ENCODE assay signal across 18 mouse cellular contexts in genomic region chr6:148133536-148133935, GRCm38 (mm10).
"Had no signal": no experiment of that assay in that cellular context is flagged by ENCODE, and none has a peak within 500 bp of the region (broad histone marks: within the 10 kb centered on the region; RNA-seq: fewer than 3 reads in every experiment).

No protein-coding gene starts in this region.

- H3K27ac ChIP-seq: lung, embryonic 15.5 days; macrophage; midbrain, embryonic 13.5 days; midbrain, embryonic 15.5 days; neural tube, embryonic 12.5 days; stomach, embryonic 15.5 days; stomach, postnatal 0 days had no signal

- H3K4me2 ChIP-seq: lung, embryonic 15.5 days; midbrain, embryonic 11.5 days; midbrain, embryonic 13.5 days; midbrain, embryonic 15.5 days; neural tube, embryonic 12.5 days; stomach, embryonic 15.5 days had no signal

- H3K4me3 ChIP-seq: lung, embryonic 15.5 days; megakaryocyte, embryonic 14.5 days; midbrain, embryonic 13.5 days; midbrain, embryonic 15.5 days; neural tube, embryonic 12.5 days; stomach, embryonic 15.5 days had no signal

- H3K27me3 ChIP-seq: lung, embryonic 15.5 days; midbrain, embryonic 13.5 days; midbrain, embryonic 15.5 days; neural tube, embryonic 12.5 days; stomach, embryonic 15.5 days had no signal

- H3K36me3 ChIP-seq: lung, embryonic 15.5 days; midbrain, embryonic 13.5 days; midbrain, embryonic 15.5 days; neural tube, embryonic 12.5 days; stomach, embryonic 15.5 days had no signal

- ATAC-seq: liver, postnatal 0 days; lung, postnatal 0 days; midbrain, embryonic 13.5 days; midbrain, embryonic 15.5 days had no signal

- H3K9me3 ChIP-seq: lung, embryonic 15.5 days; megakaryocyte, embryonic 14.5 days; midbrain, embryonic 13.5 days; midbrain, embryonic 15.5 days; neural tube, embryonic 12.5 days; stomach, embryonic 15.5 days had no signal

- H3K9ac ChIP-seq: liver, postnatal 0 days; lung, embryonic 15.5 days; midbrain, embryonic 13.5 days; midbrain, embryonic 15.5 days; neural tube, embryonic 12.5 days; stomach, embryonic 15.5 days had no signal

- H3K4me1 ChIP-seq: lung, embryonic 15.5 days; neural tube, embryonic 12.5 days; stomach, embryonic 15.5 days had no signal

- DNase-seq: liver, postnatal 0 days; lung, adult 2 months; lung, postnatal 14 days; lung, postnatal 36 days; right cerebral cortex, postnatal 14 days; thymus, adult 2 months; thymus, postnatal 25 days; thymus, postnatal 4 days had no signal
